Mouse (Mus musculus) megakaryocyte, embryonic 14.5 days (primary cell): Measurements from ENCODE around the gene Cd46.

Experiments used
- FLI1 ChIP-seq: IDR thresholded peaks from 2 replicates; pipeline ENCODE4 v1.6.1; 2012; ENCODE audit warnings: low read length, inconsistent platforms, mixed read lengths
- GATA1 ChIP-seq: IDR thresholded peaks from 3 replicates; pipeline ENCODE4 v1.6.1; 2012; ENCODE audit warnings: mixed read lengths, low read length, inconsistent platforms, borderline replicate concordance

DNA sequence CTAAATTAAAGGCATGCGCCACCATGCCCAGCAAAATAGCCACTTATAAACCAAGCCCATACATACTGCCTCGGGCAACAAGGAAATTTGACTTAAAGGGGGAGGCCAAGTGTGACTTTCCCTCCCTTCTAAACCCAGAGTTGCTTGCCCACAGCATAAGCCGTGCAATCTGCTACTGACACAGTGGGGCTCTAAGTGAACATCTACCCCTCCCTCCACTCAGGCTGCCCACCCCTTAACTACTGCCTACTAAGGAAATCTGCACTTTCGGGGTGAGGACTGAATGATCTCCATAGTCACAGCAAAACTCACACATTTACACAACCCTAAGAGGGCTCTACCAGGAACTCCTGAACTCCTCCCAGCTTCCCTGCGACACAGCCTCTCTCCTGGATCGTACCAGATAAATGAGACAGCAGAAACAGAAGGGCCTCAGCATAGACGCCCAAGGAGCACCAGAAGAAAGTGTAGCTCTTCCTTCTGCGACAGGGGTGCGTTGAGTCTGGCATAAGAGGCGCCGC, 290 bp downstream of the Cd46 start:
- TF ChIP-seq GATA1 = no peak
- TF ChIP-seq FLI1 = no peak
